In genomic region chr8:124479251-124479650, GRCm38 (mm10) we compare ENCODE assay signal across 16 mouse cellular contexts. TPM values are rescaled to one million over a fixed set of nuclear protein-coding genes. Genes with fewer than 3 reads are reported as not detected.
"Had no signal": no experiment of that assay in that cellular context is flagged by ENCODE, and none has a peak within 500 bp of the region (broad histone marks: within the 10 kb centered on the region; RNA-seq: fewer than 3 reads in every experiment).

No protein-coding gene starts in this region.

- DNase-seq: gastrocnemius, postnatal 14 days; gastrocnemius, postnatal 36 days; heart, adult 11 months; heart, adult 2 months; heart, postnatal 14 days; heart, postnatal 36 days; kidney, adult 11 months; kidney, adult 2 months; kidney, adult 9 months; kidney, postnatal 14 days; kidney, postnatal 36 days; layer of hippocampus, adult 9-11 months; liver had no signal

- ATAC-seq: hindbrain, postnatal 0 days; intestine, embryonic 16.5 days had no signal

RNA-seq across cellular contexts. Expression of gene Pgbd5, which starts 39.8 kb away (rescaled TPM):
- total RNA-seq: hematopoietic stem cell, adult 5-6 weeks had no signal
